Mouse (Mus musculus): ENCODE measurements around the gene Chek2.
"Not testable (repeated sequence)": the region's sequence is repeated elsewhere in the genome, so short reads cannot be mapped to it uniquely, and the experiment has no call there.

The Chek2 gene

GRCm38 (mm10) chr5:110840465-110840864, 686 bp downstream of the Chek2 start:
- peak; percentile 58 to 72 for DNase-seq

DNA sequence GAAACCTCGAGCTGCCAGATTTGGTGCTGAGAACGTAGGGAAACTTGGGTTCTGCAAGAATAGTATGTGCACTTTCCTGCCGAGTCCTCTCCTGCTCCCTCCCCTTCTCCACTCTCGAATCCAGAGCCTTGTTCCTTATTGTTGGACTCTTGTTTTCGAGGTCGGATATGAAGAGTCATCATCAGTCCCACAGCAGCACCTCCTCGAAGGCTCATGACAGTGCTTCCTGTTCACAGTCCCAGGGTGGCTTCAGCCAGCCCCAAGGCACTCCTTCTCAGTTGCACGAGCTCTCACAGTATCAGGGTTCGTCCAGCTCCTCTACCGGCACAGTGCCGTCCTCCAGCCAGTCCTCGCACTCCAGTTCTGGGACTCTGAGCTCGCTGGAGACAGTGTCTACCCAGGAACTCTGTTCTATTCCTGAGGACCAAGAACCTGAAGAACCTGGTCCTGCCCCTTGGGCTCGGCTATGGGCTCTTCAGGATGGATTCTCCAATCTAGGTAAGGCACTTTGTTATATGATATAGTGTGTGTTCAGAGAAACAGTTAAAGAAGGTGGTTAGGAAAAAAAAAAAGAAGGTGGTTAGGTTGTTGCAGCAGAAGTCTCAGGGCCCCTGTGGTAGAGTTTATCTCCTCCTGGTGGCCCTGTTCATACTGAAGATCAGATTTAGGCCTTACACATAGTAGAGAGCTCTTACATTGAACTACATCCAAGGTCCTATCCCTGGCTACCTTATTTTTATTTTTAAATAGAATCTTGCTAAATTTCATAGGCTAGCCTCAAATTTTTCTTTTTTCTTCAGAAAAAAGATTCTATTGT, 1.5 kb downstream of the Chek2 start:
- DNase-seq: no peak

- DNase-seq: no peak
Measured at GRCm38 (mm10) chr5:110852990-110853389, 13.2 kb downstream of the Chek2 start.

DNA sequence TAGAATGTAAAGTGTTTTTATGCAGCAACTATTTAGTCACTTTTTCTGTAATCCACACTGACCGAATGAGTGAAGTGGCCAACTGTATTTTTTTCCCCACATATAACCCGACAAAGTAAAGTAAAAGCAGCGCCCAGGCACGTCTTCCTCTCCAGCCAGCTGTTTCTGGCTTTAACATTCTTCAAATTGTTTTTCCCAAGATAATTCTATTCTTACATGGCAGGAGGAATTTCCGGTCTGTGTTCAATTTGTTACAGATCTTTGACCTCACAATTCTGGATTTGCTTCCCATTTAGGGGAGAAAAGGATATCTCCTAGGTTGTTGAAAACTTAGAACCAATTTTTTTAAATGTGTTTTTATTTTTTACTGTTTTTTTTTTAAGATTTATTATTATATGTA, 17.3 kb downstream of the Chek2 start:
- no peak for DNase-seq

DNA sequence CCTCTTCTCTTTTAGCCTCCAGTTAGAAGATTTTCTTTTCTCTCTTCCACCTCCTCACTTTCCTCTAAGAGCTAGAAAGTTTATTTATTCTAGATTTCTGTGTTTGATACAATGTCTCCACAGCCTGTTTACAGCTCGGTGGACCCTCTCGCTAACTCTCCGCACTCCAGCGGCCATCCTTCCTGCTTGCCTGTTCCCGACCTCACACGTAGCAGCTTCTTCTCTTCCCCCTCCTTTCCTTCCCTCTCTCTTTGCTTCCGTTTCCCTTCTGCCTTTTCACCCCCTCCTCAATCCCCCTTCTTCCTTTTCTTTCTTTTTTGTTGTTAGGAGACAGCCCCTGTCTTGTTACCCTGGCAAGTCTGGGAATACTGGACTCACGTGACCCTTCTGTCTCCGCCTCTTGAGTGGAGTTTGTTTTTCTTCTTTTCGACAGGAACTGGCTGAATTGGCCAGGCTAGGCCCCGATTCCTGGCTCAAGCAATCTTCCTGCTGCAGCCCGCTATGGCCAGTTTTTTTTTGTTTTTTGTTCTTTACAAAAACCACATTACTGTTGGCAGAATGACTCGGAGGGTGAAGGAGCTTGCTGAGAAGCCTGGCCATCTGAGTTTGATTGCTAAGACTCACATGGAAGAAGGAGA, 19.4 kb downstream of the Chek2 start:
- DNase-seq: peak; percentile 23 to 32

DNA sequence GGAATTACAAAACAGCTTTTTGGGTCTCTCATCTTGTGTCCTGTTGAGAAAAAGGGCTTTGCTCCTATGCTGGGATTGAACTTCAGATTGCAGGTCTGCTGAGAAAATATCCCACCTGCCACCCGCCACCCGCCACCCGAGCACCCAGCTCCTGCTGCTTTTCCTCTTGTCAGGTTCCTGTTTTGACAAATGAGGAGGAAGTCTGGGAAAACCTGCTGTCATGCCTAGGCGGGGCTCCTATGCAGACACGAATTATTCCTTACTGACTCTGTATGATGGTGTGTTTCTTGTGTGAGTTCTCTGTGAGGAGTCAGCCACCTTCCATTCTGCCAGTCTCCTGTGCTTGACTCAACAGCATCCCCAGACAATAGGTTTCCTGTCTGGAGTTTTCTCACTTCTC, 20.7 kb downstream of the Chek2 start:
- no peak for DNase-seq

DNA sequence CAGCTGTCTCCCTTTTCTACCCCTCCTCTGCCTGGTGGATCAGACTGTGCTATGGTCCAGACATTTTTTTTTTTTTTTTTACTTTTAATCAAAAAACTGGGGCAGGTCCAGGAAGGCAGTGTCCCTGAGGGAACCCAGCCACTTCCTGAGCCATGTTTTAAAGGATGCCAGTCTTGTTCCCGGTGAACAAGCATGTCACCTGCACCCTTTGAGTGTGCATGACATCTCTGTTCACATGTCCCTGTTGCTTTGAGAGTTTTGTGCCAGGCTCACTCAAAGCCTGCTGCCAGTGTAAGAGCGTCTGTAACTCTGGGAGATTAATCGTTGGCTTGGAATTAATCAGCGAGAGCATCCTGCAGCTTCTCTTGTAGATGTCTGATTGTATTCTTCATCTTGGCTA, 28.7 kb downstream of the Chek2 start:
- DNase-seq: peak; percentile 17 to 31

DNA sequence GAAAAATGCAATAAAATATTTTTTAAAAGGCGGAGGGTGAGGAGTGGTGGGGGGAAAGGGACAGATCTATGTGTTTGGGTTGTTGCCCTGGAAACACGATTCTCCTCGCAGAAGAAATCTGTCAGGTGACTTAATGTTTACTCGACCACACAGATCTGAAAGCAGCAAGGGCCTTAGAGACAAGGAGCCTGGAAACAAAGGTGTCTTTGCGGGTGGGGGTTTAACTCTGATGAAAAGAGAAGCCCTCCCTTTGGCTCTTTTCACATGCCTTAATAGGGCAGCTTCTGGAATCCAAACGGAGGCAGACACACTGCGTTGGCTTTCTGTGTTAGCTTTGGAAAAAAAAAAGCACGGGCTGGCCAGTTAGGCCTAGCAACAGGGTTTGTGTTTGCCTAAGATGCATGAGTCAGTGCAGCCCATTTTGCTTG, 29.5 kb downstream of the Chek2 start:
- DNase-seq: no peak

- DNase-seq: no peak
Measured at GRCm38 (mm10) chr5:110873160-110873559, 33.4 kb downstream of the Chek2 start.

- peak; percentile 42 to 57 for DNase-seq
Measured at GRCm38 (mm10) chr5:110874711-110875110, 34.9 kb downstream of the Chek2 start.

GRCm38 (mm10) chr5:110875286-110875685, 35.5 kb downstream of the Chek2 start:
- no peak for DNase-seq

GRCm38 (mm10) chr5:110877666-110878505, 38.1 kb downstream of the Chek2 start:
- no peak for DNase-seq

DNA sequence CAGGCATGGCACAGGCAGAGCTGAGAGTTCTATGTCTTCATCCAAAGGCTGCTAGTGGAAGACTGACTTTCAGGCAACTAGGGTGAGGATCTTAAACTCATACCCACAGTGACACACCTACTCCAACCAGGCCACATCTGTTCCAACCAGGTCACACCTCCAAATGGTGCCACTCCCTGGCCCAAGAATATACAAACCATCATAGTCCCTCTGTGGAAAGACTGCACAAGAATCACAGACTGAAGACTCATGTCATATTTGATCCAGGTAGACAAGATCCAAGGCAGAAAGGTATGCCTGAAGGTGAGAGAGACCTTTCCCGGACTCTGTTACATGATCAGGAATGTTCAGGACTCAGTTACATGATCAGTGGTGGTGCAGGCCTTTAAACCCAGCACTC, 38.7 kb downstream of the Chek2 start:
- DNase-seq: not testable (repeated sequence)

- no peak for DNase-seq
Measured at GRCm38 (mm10) chr5:110879042-110879441, 39.3 kb downstream of the Chek2 start.

GRCm38 (mm10) chr5:110879584-110880374, 40.0 kb downstream of the Chek2 start, which contains the start of gene Ttc28:
TSS of gene Ttc28 (plus strand) at chr5:110879803.
- DNase-seq: peak; percentile 93 to 95

DNA sequence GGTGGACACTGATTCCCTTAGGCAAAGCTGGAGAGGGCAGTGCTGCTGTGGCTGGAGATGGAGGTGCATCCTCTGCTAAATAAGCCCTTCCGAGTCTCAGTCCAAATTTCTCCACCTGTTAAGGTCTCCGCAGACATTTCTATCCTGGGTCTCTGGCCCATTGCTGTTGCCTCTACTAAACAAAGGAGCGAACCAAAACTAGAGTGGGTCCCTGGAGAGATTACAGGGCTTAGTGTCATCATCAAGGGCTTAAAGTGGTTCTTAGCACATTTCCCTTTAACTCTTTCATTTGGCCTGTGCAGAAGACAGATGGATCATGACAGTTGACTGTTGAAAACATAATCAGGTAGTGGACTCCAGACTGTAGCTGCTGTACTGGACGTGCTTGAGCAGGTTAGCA, 48.8 kb downstream of the Chek2 start:
- no peak for DNase-seq

DNA sequence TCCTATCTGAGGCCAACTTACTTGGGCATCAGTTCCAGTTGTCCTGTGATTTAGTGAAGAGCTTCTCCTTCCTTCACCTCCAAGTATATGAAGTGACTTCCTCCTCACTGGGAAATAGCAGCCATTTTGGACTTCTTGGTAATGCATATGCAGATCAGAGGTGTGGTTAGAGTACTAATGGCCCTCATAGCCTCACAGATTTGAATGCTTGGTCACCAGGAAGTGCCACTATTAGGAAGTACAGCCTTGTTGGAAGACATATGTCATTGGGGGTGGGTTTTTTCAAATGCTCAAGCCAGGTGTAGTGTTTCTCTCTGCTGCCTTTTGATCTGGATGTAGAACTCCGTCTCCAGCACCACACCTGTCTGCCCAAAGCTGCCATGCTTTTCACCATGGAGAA, 50.2 kb downstream of the Chek2 start:
- no peak for DNase-seq

GRCm38 (mm10) chr5:110890561-110890960, 50.8 kb downstream of the Chek2 start:
- DNase-seq: peak; percentile 50 to 59

- DNase-seq: peak; percentile 26 to 27
Measured at GRCm38 (mm10) chr5:110897114-110897788, 57.5 kb downstream of the Chek2 start.

- no peak for DNase-seq
Measured at GRCm38 (mm10) chr5:110898169-110898568, 58.4 kb downstream of the Chek2 start.

DNA sequence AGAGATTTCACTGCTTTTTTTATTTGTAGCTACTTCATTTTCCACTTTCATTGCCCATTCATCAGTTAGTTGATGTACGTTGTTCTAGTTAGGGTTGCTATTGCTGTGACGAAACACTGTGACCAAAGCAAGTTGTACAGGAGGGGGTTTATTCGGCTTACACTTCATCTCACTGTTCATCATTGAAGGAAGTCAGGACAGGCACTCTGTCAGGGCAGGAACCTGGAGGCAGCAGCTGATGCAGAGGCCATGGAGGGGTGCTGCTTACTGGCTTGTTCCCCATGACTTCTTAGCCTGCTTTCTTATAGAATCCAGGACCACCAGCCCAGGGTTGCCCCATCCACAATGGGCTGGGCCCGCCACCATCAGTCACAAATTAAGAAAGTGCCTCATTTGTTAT, 59.0 kb downstream of the Chek2 start:
- DNase-seq: no peak

GRCm38 (mm10) chr5:110900331-110900730, 60.6 kb downstream of the Chek2 start:
- DNase-seq: no peak

Measured in cerebellum, postnatal 10 days (tissue).